Mouse (Mus musculus) kidney, postnatal 0 days (tissue): ENCODE measurements at regions not wholly inside any gene's neighbourhood (a gene's known extent, or its start where the extent isn't known, plus 50 kb on each side); places are given as distances from the start of the nearest gene placed in this dataset.

Source experiments
- ATAC-seq: fragments of 200-750 bp; cut with Nextera tagmentation; replicated peaks from 2 replicates; pipeline ENCODE4 v1.8.0; 2017; ENCODE audit warnings: low read depth, moderate number of reproducible peaks, moderate TSS enrichment, moderate library complexity; ENCODE audit not compliant: low FRiP score
- DNase-seq: peaks from one replicate; pipeline ENCODE4 v3.0.0-alpha.2; 2016; ENCODE audit warnings: low spot score
- H3K27ac ChIP-seq: fragments of 300-500 bp; sonication (generic); 2 replicates; pipeline ENCODE4 v1.5.1; 2014; ENCODE audit warnings: mild to moderate bottlenecking
- H3K27me3 ChIP-seq: fragments of 300-500 bp; sonication (generic); 2 replicates; pipeline ENCODE4 v1.6.1; 2014; ENCODE audit warnings: low read length, mixed read lengths; ENCODE audit not compliant: insufficient read depth
- H3K36me3 ChIP-seq: fragments of 300-500 bp; sonication (generic); 2 replicates; pipeline ENCODE4 v1.6.1; 2014; ENCODE audit warnings: low read length, mixed read lengths; ENCODE audit not compliant: insufficient read depth
- H3K4me1 ChIP-seq: fragments of 300-500 bp; sonication (generic); replicated peaks from 2 replicates; pipeline ENCODE4 v1.6.1; 2014; ENCODE audit warnings: antibody characterized with exemption, low read length, mixed read lengths; ENCODE audit not compliant: insufficient read depth
- H3K4me2 ChIP-seq: fragments of 300-500 bp; sonication (generic); 2 replicates; pipeline ENCODE4 v1.6.1; 2014; ENCODE audit warnings: mild to moderate bottlenecking, low read length, moderate library complexity, mixed read lengths
- H3K4me3 ChIP-seq: fragments of 300-500 bp; sonication (generic); replicated peaks from 2 replicates; pipeline ENCODE4 v1.5.1; 2014; ENCODE audit warnings: low read depth, low read length
- H3K9ac ChIP-seq: fragments of 300-500 bp; sonication (generic); 2 replicates; pipeline ENCODE4 v1.6.1; 2014; ENCODE audit warnings: low read depth, low read length
- H3K9me3 ChIP-seq: fragments of 300-500 bp; sonication (generic); replicated peaks from 2 replicates; pipeline ENCODE4 v1.6.1; 2016; ENCODE audit warnings: low read length, inconsistent platforms, mixed read lengths
- CTCF ChIP-seq: IDR thresholded peaks from 2 replicates; pipeline ENCODE4 v1.5.1; 2016; ENCODE audit warnings: antibody characterized with exemption, low read depth, mild to moderate bottlenecking, moderate library complexity
- WGBS: fragments of 180-500 bp; shearing (Covaris S2); extraction: QIAGEN DNeasy Blood & Tissue Kit; methylation state at CpG from one replicate; pipeline ENCODE4 v1.1.7; 2014; 5-methylcytosine and 5-hydroxymethylcytosine counted together

GRCm38 (mm10) chr10:97211238-97211695 is 268.1 kb upstream of the Dcn start:
- ATAC-seq (no peak), DNase-seq (no peak)
- TF ChIP-seq CTCF: no peak
- Histone ChIP-seq H3K9me3 (no peaks in the 10 kb centered on the region), H3K4me1 (no peaks in the 10 kb centered on the region), H3K4me3 (no peak overlapping the region), H3K36me3 (no peaks in the 10 kb centered on the region), H3K9ac (no peak overlapping the region), H3K4me2 (no peak overlapping the region), H3K27ac (no peak overlapping the region), H3K27me3 (no peaks in the 10 kb centered on the region)
- 92% methylated on average over 4 of the region's 4 CpGs for WGBS

GRCm38 (mm10) chr10:97211785-97212398 is 267.5 kb upstream of the Dcn start:
- no peak for TF ChIP-seq CTCF
- no peaks in the 10 kb centered on the region for H3K9me3 ChIP-seq
- DNase-seq (no peak), ATAC-seq (no peak)
- 74% methylated on average over 7 of the region's 7 CpGs for WGBS
- no peaks in the 10 kb centered on the region for H3K27me3 ChIP-seq
- H3K9ac ChIP-seq: no peak overlapping the region
- no peaks in the 10 kb centered on the region for H3K4me1 ChIP-seq
- no peaks in the 10 kb centered on the region for H3K36me3 ChIP-seq
- H3K4me2 ChIP-seq: no peak overlapping the region
- no peak overlapping the region for H3K27ac ChIP-seq
- no peak overlapping the region for H3K4me3 ChIP-seq

- Histone ChIP-seq H3K36me3 (no peaks in the 10 kb centered on the region), H3K4me1 (no peaks in the 10 kb centered on the region), H3K4me3 (no peak overlapping the region), H3K9me3 (no peaks in the 10 kb centered on the region), H3K27me3 (no peaks in the 10 kb centered on the region), H3K27ac (no peak overlapping the region), H3K4me2 (no peak overlapping the region), H3K9ac (no peak overlapping the region)
- DNase-seq (no peak), ATAC-seq (no peak)
- TF ChIP-seq CTCF: no peak
- WGBS: 54% methylated on average over 3 of the region's 3 CpGs
Observed at GRCm38 (mm10) chr10:97219474-97219873, 259.9 kb upstream of the Dcn start.

GRCm38 (mm10) chr10:97220431-97220830 is 259.0 kb upstream of the Dcn start:
- Histone ChIP-seq H3K4me3 (no peak overlapping the region), H3K9ac (no peak overlapping the region), H3K9me3 (no peaks in the 10 kb centered on the region), H3K27ac (no peak overlapping the region), H3K4me2 (no peak overlapping the region), H3K27me3 (no peaks in the 10 kb centered on the region), H3K4me1 (no peaks in the 10 kb centered on the region), H3K36me3 (no peaks in the 10 kb centered on the region)
- peak; percentile 6 for DNase-seq
- no peak for TF ChIP-seq CTCF
- no peak for ATAC-seq
- WGBS: 34% methylated on average over 3 of the region's 3 CpGs

GRCm38 (mm10) chr10:97235631-97236030 is 243.8 kb upstream of the Dcn start:
- no peak for ATAC-seq
- no peaks in the 10 kb centered on the region for H3K4me1 ChIP-seq
- WGBS: 64% methylated on average over 4 of the region's 4 CpGs

GRCm38 (mm10) chr10:97241476-97241875 is 237.9 kb upstream of the Dcn start:
- DNase-seq (no peak), ATAC-seq (no peak)
- H3K4me1 ChIP-seq: no peaks in the 10 kb centered on the region
- H3K27me3 ChIP-seq: no peaks in the 10 kb centered on the region
- no peak overlapping the region for H3K4me3 ChIP-seq
- no peak overlapping the region for H3K27ac ChIP-seq
- WGBS: 74% methylated on average over 2 of the region's 2 CpGs
- no peak overlapping the region for H3K4me2 ChIP-seq
- TF ChIP-seq CTCF: no peak
- H3K9me3 ChIP-seq: no peaks in the 10 kb centered on the region
- H3K9ac ChIP-seq: no peak overlapping the region
- no peaks in the 10 kb centered on the region for H3K36me3 ChIP-seq

More at GRCm38 (mm10) chr10:97235631-97236030, 243.8 kb upstream of the Dcn start:
- Histone ChIP-seq H3K9ac (no peak overlapping the region), H3K27me3 (no peaks in the 10 kb centered on the region), H3K27ac (no peak overlapping the region), H3K4me3 (no peak overlapping the region), H3K4me2 (no peak overlapping the region), H3K36me3 (no peaks in the 10 kb centered on the region), H3K9me3 (no peaks in the 10 kb centered on the region)
- TF ChIP-seq CTCF: no peak
- no peak for DNase-seq

- Histone ChIP-seq H3K27me3 (no peaks in the 10 kb centered on the region), H3K4me1 (no peaks in the 10 kb centered on the region)
- no peak for DNase-seq
Observed at GRCm38 (mm10) chr10:97245674-97246073, 233.7 kb upstream of the Dcn start.

More at GRCm38 (mm10) chr10:97245674-97246073, 233.7 kb upstream of the Dcn start:
- 73% methylated on average over 3 of the region's 3 CpGs for WGBS
- no peak overlapping the region for H3K9ac ChIP-seq
- TF ChIP-seq CTCF: no peak
- no peak for ATAC-seq
- no peak overlapping the region for H3K4me3 ChIP-seq
- H3K4me2 ChIP-seq: no peak overlapping the region
- no peaks in the 10 kb centered on the region for H3K9me3 ChIP-seq
- no peaks in the 10 kb centered on the region for H3K36me3 ChIP-seq
- H3K27ac ChIP-seq: no peak overlapping the region
